Mouse (Mus musculus) brown adipose tissue, adult 24 weeks (tissue): ENCODE measurements around the gene Anapc11. TPM values are rescaled to one million over a fixed set of nuclear protein-coding genes. Genes with fewer than 3 reads are reported as not detected.

ENCODE experiments used
- H3K27ac ChIP-seq: fragments of 200-500 bp; replicated peaks from 2 replicates; pipeline ENCODE4 v1.5.1; 2012; ENCODE audit warnings: low read depth, mild to moderate bottlenecking, low read length
- H3K4me1 ChIP-seq: fragments of 200-500 bp; 2 replicates; pipeline ENCODE4 v1.6.1; 2012; ENCODE audit warnings: low read length, mixed read lengths; ENCODE audit not compliant: control insufficient read depth, insufficient read depth, insufficient read length
- H3K4me3 ChIP-seq: fragments of 200-500 bp; 2 replicates; pipeline ENCODE4 v1.5.1; 2012; ENCODE audit warnings: low read depth, mild to moderate bottlenecking, low read length, moderate library complexity; ENCODE audit not compliant: insufficient read depth
- polyA plus RNA-seq: library from polyadenylated mRNA; stranded (reverse); fragments of >200 nt; gene quantifications from 2 replicates; pipeline ENCODE4 v1.2.4, GENCODE M21; 2012; ENCODE audit not compliant: missing spikeins, insufficient read depth, insufficient read length

Anapc11 gene
- polyA plus RNA-seq, 1 experiment = 59.1 TPM

DNA sequence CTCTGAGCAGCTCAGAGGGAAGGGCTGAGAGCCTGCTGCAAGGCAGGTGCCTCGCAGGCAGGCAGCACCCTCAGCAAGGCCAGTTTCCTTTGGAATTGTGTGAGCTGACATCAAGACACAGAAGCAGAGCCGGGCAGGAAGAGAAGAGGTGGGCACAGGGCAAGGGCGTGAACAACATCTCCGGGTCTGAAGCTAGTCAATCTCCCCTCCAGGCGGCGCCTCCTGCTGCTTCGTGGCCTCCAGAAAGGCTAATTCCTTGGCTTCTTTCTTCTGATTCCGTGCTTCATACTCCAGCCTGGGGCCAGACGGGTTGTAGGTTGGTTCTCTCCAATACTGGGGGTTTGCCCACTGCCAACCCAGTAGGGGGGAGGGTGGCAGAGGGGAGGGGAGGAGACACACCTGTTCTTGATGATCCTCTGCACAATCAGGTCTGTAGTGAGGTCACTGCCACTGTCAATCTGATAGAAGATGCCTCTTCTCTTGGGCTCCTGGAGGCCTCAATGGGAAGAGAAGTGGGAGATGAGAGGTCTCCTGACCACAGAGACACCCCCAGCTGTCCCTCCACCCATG lies 12.3 kb downstream of the Anapc11 start:
- Histone ChIP-seq H3K4me3 (no peak overlapping the region), H3K4me1 (no peaks in the 10 kb centered on the region; the same call in 1 of the 2 replicates), H3K27ac (no peak overlapping the region)

DNA sequence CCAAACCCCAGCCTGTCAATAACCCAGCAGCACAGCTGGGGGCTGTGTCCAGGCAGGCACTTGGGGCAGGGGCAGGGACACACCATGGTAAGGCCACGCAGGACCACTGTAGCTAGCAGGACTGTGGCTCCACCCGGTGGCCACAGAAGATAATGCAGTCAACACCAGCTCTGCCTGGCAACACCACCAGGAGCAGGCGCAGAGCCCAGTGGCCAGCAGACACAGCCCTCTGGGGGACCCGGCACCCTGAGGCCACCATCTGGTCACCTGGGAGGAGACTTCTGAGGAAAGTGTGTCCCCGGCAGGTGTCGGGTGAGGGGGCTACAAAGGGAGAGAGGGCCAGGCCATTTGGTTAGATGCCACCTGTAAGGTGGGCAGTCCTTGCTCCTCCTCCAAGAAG lies 14.5 kb downstream of the Anapc11 start:
- H3K4me1 ChIP-seq = peaks cover 5% of the 10 kb centered on the region
- no peak overlapping the region for H3K27ac ChIP-seq
- no peak overlapping the region for H3K4me3 ChIP-seq

DNA sequence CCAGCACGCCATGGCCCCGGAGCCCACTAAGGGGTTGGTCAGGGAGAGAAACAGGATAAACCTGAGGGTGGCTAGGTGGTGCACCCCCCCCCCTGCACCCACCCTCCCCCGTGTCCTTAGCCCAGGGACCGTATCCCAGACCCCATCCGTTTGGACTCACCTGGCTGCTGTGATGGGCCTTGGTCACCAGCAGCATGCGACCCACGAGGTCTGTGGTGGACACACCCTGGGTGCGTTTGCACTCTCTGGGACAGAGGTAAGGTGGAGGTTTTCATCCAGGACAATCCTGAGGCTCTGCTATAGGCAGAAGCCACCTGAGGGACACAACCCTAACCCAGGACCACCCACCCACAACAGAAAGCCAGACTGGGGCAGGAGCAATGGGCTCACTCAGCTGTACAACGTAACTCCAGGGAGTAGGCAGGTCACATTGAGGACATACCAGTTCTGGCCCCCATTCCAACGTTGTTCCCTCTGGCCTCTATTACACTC lies 15.3 kb downstream of the Anapc11 start:
- Histone ChIP-seq H3K27ac (no peak overlapping the region), H3K4me1 (peaks cover 5% of the 10 kb centered on the region), H3K4me3 (no peak overlapping the region)

DNA sequence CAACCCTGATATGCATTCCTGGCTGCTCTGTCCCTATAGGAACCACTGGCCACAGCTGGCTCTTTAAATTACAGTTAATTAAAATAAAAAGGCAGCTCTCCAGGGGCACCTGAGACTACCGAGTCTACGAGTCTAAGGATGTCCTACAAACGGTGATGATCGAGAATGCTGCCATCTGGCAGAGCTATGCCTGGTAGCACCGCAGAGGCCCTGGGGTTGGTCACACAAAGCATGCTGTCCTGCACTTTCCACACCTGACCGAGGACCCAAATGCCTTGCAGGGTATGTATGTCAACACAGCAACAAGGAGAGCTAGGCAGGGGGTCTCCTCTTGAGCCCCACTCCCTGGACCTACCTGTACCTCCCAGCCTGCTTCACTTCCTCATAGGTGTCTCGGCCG lies 15.8 kb downstream of the Anapc11 start:
- Histone ChIP-seq H3K27ac (no peak overlapping the region), H3K4me3 (no peak overlapping the region), H3K4me1 (peaks cover 5% of the 10 kb centered on the region)

DNA sequence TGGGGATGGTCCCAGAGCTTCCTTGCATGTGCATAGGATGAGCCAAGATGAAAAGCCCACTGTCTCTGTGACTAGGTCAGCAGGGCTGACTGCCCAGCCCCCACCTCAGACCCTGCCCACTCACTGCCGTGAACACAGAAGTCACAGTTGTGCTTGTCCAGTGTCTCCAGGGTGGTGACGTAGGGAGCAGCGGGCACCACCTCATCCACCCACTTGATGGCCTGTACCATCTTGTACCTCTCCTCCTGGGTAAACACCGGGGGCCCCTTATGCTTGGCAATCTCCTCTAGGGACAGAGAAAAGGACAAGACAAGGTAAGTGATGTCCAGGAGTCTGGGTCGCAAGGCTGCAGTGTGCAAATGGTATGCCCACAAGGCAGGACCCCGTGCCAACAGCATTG lies 16.9 kb downstream of the Anapc11 start:
- Histone ChIP-seq H3K4me1 (peaks cover 5% of the 10 kb centered on the region), H3K27ac (no peak overlapping the region), H3K4me3 (no peak overlapping the region)

DNA sequence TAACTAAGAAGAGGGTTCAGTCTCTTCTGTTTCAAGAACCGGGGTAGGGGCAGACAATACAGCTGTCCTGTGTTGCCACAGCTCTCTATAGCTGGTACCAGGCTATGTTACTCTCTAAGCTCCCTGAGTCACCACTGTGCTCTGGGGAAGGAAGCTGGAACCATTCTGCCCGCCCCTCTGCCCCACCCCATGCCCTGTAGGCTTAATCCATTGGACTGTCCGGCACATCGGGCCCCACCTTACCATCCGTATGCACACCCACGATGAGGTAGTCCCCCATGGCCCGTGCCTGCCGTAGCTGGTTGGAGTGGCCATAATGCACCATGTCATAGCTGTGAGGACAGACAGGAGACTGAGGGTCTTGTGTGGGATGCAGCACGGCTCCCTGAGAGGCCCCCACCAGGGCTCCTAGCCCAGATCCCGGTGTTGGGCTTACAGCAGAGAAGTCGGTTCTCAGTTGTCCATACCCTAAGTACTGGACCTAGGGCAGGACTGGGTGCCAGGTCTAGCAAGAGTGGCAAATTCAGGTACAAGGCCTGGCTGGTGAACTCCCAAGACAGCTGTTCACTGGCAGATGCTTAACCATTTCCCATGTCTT lies 17.5 kb downstream of the Anapc11 start:
- peaks cover 5% of the 10 kb centered on the region for H3K4me1 ChIP-seq
- no peak overlapping the region for H3K4me3 ChIP-seq
- no peak overlapping the region for H3K27ac ChIP-seq

DNA sequence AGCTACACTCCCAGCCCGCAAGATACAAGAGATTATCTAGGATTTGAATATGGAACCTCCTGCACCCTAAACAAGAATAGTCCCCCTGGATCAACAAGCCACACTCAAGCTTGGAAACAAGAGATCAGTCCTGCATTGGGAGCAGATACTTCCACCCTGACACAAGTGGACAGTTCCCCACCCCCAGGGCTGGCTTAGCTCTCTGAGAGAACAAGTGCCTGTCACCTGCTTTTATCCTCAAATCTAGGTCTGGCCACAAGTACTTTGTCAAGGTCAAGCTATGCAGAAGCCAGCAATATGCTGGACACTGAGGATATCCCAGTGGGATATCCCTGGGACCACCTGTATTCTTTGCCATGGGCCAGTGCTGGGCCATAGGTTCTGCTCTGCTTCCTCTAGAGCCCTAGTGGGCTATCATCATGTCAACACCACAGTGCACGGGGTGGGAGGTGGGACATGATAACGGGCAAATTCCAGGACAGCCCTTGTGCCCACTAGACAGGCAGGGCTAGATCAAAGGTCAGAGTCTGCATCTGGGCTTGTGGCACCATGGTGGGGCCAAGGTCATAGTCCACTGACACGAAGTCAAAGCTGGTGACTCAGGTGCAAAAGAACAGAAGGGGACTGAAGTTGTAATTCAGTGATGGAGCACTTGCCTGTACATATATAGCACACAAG lies 18.5 kb downstream of the Anapc11 start:
- peak overlapping the region; percentile 93 for H3K4me3 ChIP-seq
- H3K27ac ChIP-seq = peak overlapping the region; percentile 47; the same call in 1 of the 2 replicates
- peaks cover 5% of the 10 kb centered on the region for H3K4me1 ChIP-seq

DNA sequence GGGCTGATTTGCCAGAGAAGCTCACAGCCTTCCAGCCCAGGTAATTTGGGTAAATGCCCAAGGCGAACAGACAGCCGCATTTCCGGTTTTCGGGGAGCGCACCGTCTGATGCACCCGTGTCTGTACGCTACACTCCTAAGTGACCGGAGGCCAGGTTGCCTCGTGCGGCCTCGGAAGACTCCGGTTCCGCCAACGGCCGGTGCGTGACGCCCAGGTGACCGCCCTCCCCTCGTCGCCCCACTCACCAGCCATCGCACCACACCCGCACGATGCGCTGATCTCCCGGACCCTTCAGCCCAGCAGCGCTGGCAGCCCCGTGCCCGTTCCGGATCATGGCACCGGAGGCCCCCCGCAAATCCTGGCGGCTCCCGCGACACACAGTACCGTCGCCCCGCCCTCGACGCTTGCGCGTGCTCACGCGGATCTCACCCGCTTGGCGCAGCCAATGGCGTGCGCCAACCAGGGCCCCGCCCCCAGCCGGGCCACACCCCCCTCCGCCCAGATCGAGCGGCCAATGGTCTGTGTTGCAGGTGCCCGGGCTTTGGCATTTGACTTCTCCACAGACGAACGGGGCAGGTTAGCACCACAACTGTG lies 19.4 kb downstream of the Anapc11 start, which contains the start of gene Pcyt2:
Gene Pcyt2 (minus strand): TSS at position 418 of the 594 bp plus-strand sequence.
- Histone ChIP-seq H3K4me3 (peak within 1 kb of the TSS; percentile 93), H3K27ac (peak within 1 kb of the TSS; percentile 47), H3K4me1 (peaks cover 5% of the 10 kb centered on the region)

DNA sequence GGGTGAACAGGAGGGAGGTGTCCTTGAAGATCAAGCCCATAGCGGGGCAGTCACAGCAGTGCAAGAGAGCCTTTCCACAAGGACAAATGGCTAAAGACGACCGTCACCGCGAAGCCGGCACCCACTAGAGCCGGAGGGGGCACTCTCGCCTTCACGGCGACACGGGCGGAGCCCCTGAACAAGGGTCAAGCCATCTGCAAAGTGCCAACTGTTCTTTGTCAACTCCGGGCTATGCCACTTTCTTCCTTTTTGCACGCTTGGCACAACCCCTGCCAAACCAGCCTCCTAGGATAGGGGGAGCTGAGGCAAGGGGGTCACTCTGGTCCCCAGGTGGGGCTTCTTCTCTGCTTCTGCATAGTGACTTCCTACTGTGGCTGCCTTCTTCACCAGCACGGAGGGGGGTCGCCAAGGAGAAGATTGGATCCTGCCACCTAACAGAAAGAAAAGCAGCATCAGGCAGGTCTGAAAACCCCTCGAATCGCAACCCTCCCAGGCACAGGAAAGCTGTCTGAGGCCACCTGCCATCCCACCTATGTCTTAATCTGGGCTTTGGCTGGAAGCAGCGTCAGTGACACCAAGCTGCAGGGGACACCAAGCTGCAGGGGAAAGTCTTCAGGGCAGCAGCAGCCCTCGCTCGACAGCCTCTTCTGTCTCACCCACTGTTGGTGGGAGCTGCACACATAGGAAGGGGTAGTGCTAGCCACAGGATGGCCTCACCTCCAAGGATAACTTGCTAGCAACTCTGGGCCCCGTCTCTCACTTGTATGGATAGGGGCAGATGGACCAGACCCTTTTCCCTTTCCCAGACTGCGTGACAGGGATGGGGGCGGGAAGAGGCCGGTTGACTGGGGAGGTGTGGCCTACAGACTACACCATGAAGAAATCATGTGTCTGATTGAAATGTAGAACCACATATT lies 20.7 kb downstream of the Anapc11 start:
- Histone ChIP-seq H3K27ac (no peak overlapping the region), H3K4me1 (peaks cover 5% of the 10 kb centered on the region), H3K4me3 (no peak overlapping the region)

DNA sequence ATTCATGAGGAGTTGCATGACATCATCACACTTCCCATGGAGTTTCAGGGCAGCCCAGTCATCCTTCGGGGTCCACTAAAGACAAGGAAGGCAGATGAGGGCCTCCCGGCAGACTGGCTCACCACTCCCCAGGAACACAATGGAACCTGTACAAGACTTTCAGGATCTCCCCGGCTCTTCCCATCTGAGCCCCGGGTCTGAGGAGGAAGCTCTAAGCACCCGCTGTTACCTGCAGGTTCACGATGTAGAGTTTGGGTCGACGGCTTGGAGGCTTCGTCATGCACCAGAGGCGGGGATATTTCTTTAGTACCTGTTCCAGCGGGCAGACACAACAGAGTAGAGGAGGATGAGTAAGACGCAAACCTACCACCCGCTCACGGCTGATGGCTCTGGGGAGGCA lies 22.0 kb downstream of the Anapc11 start:
- Histone ChIP-seq H3K4me1 (peaks cover 7% of the 10 kb centered on the region), H3K4me3 (no peak overlapping the region), H3K27ac (no peak overlapping the region)

DNA sequence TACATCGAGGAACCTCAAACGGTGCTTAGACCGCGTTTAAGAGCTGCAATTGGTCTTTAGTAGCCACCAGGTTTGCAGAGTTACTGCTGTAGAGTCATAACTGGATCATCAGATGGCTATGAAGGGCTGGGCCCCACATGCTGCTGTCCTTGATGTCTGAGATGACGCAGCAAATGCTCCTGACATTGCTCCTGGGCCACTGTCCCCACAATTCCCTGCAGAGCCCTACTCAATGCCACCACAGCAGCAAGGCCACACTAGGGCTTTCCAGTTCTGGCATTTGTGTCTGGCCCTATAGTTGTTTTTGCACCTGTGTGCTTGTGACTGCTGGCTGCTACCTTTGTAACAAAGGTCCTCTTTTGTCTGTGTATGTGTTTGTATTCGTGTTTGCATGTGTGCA lies 24.6 kb downstream of the Anapc11 start:
- Histone ChIP-seq H3K4me3 (no peak overlapping the region), H3K4me1 (peaks cover 4% of the 10 kb centered on the region), H3K27ac (no peak overlapping the region)

DNA sequence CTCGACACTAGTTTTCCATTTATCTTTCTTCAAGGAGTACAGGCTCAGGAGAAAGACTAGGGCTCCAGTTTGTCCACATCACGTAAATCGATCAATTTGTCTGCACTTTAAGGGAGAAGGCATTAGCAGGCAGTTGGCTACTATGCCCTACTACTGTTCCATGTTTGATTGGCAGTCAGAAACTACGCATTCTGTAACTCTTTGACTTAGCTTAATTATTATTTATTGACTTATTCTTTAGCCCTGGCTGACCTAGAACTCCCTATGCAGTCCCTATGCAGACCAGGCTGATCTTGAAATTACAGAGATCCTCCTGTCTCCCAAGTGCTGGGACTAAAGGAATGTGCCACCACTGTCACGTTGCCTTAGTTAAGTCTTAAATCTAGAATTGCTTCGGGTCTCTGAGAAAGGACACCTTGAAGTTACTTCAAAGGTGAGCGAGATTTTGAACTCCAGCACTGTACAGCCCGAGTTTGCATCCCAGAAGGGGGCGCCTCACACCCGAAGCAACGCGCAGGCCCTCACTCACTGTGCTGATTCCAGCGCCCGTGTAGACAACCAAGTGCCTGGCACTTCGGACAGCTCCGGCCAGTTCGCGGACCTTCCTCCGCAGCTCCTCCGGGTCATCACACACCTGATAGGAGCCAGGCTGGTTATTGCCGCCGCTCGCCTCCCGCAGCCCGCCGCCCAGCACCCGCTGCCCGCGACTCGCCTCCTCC lies 25.9 kb downstream of the Anapc11 start:
- Histone ChIP-seq H3K4me1 (peaks cover 5% of the 10 kb centered on the region), H3K27ac (no peak overlapping the region), H3K4me3 (peak overlapping the region; percentile 95)

DNA sequence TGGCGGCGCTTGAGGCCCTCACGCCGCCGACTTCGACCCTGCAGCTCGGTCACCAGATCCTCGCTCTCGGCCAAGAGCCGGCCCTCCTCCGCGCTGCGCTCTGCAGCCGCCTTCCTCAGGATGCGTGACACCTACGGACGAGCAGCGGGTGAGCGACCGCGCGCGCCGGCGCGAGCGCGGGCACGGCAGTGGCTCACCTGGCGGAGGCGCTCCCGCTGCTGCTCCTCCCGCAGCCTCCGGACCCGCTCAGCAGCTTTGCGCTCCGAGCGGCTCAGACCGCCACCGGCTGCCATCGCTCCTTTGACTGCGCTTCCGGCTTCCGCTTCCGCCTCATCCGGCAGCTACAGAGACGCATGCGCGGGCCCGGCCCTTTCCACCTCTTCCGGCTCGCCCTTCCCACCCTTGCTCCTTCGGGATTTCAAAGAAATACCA lies 26.5 kb downstream of the Anapc11 start:
- H3K4me3 ChIP-seq = peak overlapping the region; percentile 95
- H3K4me1 ChIP-seq = peaks cover 11% of the 10 kb centered on the region

DNA sequence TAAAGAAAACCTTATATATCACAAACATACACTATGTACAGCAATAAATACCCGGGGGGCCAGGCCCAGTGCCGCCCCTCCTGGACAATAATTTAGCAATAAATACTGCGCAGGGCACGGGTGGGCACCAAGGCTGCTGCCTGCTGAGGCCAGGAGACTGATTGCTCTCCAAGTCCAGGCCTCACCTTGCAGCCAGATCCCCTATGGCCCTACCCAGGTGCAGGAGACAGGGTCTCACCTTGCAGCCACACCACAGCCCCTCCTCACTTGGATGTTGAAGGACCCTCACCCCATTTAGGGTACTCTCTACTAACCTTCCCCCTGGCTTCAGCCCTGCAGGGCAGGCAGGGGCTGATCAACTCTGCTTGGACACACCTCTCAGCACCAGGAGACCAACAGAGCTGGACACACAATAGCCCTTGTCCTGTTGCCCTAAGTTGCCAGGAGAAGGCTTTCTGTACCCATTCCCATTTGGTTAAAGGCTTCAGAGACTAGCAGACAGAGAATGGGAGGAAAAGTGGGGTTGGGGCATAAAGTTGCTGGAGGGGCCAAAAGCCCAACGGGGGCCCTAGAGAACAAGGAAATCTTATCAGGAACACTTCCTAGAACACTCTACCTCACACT lies 27.0 kb downstream of the Anapc11 start, which contains the start of gene Sirt7:
Gene Sirt7 (minus strand): TSS at position 89 of the 624 bp plus-strand sequence.
- Histone ChIP-seq H3K4me1 (peaks cover 15% of the 10 kb centered on the region), H3K4me3 (peak within 1 kb of the TSS; percentile 95), H3K27ac (peak within 1 kb of the TSS; percentile 46; the same call in 1 of the 2 replicates)

More for the DNA sequence above, 26.5 kb downstream of the Anapc11 start:
- no peak overlapping the region for H3K27ac ChIP-seq
